Mouse (Mus musculus) common myeloid progenitor, adult 5-6 weeks (primary cell): ENCODE results near the gene Wnt9a. TPM values are rescaled to one million over a fixed set of nuclear protein-coding genes. Genes with fewer than 3 reads are reported as not detected.
"Not testable (repeated sequence)": the region's sequence is repeated elsewhere in the genome, so short reads cannot be mapped to it uniquely, and the experiment has no call there.

ENCODE experiments used
- ATAC-seq: replicated peaks from 2 replicates; pipeline ENCODE4 v1.8.0; 2016; ENCODE audit warnings: low read depth, mild to moderate bottlenecking, moderate TSS enrichment, inconsistent platforms; ENCODE audit not compliant: poor library complexity, severe bottlenecking
- total RNA-seq: library from RNA; stranded (forward); fragments of 200-1000, 187-1606 nt; gene quantifications from 2 replicates; pipeline ENCODE4 v1.2.3, GENCODE M21; 2017

The Wnt9a gene
- total RNA-seq, 1 experiment from 2014 or later: not detected

DNA sequence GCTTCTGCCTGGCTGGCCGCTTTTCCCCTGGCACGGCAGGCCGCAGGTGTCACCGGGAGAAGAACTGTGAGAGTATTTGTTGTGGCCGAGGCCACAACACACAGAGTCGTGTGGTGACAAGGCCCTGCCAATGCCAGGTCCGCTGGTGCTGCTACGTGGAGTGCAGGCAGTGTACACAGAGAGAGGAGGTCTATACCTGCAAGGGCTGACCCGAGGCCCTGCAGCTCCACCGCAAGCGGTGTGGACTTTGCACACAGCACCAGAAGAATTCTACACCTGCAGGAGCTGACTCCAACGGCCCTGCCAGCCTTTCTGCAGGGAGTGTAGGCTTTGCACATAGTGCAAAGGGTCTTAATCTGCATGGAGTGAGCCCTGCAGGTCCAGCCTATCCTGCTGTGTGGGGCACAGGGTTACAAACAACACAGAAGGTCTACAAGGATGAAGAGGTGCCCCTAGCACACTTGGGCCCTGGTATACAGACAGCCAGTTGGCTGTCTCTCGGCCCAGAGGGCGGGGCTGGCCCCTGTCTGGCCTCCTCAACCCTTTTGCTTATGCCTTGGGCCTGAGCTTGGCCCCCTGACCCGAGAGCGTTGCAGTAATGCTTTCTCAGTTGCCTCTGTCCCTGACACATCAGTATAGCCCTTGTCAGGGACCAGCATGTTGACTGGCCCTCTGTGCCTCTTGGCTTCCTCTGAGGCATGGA is 24.6 kb downstream of the Wnt9a start:
- ATAC-seq: no peak

DNA sequence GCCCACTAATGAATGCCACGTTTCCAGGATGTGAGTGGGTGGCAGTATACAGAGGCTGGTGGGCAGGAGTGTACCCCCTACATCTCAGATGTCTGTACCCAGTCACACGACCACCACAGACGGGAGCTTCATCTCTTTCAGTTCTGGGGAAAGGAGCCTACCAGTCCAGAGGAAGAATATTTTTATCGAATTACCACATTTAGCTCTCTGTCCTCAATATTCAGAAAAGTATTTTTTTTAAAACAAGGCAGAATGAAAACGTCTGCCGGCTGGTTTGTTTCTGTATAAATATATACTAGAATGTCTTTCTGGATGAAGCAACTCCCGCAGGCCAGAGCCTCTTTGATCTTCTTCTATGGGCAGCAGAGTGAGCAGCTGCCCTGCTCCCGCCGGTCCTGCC is 26.2 kb downstream of the Wnt9a start:
- ATAC-seq: no peak

DNA sequence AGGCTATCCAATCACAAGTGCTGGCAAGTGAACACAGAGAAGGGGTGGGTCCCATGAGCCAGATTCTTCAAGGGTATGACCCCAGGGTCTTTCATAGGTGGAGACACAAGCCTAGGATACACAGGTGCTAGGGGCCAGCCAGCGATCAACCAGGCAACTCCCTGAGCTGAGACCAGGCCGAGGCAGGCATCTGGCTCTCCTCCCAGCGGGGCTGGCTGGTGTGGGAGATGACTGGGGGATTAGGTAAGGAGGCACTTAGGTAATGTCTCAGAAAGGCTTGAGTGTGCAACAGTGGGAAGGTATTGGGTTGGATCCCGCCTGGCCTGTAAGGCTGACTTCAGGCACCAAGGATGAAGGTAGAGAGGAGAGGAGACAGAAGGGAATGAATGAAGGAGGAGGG is 28.4 kb downstream of the Wnt9a start:
- no peak for ATAC-seq

DNA sequence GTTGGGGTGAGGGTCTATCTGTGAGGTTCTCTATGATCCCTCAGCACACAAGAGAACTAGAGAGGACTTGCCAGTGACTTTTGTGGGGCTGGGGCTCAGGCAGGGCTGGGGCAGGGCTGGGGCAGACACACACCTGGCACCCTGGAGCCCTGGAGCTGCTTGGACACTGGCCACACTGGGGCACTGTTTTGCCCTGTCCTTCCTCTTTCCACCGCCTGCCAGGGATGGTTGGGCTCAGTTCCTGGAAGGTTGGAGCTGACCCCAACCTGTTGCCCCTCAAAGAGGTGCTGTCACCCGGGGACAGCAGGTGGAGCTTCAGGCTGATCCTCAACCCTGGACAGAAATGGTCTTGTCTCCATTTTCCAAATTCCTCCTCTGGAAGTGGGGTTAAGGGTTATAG is 29.2 kb downstream of the Wnt9a start:
- ATAC-seq: no peak

DNA sequence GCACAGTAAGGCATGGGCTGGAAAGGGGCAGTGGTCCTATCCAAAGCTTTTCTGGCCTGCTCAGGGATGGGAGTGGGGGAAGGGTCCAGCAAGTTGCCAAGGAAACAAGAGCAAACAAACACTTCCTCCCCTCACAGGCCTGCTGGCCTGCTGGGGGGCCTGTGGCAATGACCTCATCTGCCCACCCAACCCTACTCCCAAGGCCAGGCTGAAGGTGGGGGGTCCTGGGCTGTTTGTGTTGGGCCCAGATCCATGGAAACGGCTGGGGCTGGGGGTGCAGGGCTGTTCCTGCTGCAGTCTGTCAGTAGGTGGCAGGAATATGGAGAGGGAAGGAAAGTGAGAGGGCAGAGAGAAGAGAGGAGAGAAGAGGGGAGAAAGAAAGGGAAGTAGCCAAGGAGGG is 29.7 kb downstream of the Wnt9a start:
- ATAC-seq: no peak

DNA sequence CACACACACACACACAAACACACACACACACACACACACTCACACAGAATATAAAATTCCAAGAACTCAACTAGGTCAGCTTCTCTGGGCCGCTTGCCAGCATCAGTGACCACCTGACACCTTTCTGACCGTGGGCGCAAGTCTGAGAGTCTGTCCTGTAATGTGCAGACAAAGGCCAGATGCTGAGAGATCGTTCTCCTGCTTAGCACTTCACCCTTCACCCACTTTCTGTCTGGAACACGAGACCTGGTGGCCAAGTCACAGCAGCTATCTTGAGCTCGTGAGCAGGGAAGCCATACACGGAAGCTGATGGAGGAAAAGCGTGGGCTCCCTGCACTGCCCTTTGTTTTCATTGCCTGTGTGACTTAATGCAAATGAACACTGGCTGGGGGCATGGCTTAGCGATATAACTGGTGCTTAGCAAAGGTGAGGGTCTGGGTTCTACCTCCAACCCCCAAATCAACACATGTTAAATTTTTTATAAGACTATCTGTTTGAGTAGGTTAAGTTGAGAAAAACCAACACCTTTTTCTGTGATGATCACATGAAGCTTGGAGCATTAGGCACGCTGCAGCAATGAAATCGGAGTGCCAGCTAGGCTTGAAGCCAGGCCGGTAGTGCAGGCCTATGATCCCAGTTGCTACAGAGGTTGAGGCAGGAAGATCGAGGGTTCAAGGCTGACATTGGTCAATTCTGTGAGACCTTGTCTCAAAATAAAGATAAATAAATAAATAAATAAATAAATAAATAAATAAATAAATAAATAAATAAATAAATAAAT is 31.4 kb downstream of the Wnt9a start:
- no peak for ATAC-seq

DNA sequence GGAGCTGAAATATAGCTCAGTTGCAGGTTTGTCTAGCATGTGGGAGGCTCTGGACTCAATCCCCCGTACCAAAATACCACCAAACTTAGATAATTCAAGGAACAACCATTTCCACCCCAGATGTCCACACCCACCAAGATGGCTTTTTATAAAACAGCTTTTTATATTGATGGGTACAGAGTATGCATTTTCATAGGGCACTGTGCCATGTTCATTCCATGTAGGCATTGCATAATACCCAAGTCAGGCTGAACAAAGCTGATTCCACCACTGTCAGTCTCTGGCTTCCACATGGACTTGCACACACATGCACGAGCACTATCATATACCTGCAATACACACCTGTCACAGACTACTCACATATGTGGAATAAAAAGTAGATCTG is 32.0 kb downstream of the Wnt9a start:
- no peak for ATAC-seq

DNA sequence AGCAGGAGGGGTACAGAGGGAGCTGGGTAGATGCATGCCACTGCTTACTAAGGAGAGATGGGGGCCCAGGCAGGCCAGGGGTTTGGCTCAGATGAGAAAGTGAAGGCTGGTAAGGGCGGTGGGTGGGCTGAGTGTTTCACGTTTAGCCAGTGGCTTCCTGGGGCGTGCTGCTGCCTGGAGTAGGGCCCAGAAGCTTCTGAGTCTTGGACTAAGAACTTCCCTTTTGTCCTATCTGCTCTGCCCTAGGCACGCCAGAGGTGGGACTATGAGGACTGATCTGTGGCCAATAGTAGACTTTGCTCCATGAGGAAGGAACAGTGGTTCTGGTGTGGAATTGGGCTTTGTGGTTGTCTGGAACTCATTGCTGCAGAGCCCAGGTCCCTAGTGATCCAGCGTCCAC is 36.2 kb downstream of the Wnt9a start:
- peak; percentile 71 for ATAC-seq

DNA sequence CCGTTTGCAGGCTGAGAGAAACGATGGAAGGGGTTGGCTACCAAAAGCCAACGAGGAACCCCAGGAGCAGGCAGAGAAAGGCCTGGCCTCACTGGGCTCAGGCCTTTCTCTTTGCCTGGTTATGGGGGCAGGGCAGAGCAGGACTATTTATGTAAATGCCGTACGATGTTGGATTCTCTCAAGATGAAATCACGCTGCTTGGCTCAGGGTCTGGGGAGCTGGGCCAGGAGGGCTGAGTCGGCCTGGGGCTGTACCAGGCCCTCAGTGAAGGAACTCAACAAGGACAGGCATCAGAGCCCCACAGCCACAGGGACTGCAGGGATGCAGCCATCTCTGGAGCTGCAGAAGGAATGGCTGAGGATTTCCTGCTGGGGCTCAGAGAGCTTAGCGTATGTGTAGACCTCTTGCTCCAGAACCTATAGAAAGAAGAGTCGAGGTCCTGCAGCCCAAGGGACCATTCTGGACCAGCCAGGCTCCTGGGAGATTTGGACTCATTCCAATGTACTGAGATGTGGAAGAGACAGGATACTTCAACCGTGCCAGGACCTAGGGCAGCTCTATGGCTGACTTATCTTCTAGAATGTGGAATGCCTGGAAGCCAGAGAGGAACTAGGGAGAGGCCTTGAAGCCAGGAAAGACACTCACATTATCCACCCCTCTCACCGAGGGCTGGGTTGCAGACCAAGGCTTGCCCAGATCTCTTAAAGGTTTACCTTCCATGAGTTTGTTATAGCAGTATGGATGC is 39.6 kb downstream of the Wnt9a start:
- no peak for ATAC-seq

DNA sequence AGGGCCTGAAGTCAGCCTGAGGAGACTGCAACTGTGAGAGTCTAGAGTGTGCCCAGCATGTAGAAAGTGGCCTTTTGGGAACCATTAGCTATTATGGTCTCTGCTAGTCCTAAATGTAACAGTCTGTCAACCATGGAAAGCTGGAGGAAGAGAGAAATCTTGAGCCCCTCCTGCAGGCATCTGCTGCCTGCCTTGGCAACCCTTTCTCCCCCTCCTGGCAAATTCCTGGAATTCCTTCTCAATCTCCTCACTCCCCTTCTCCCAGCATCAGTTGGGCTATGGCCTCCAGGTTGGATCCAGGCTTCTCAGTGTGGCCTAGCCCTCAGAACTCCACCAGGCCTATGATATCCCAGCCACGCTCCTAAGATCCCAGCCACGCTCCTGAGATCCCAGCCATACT is 43.6 kb downstream of the Wnt9a start:
- no peak for ATAC-seq

DNA sequence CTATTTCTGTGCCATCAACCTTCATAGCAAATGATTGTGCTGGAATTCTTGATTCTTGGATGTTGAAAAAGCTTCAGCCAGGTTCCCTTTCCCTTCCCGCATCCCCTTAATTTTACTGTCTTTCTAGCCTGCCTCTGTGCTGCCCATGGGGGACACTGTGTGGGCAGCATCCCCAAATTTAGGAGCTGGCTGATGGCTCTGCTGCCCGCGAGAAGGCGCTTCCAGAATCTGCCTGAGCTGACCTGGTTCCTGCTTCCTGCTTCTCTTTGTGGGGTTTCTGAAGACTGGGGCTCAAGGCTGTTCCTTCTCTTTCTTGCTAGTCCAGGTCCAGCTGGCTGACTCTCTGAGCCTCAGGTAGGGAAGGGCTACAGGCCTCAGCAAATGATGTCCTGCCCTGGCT is 48.1 kb downstream of the Wnt9a start:
- no peak for ATAC-seq

DNA sequence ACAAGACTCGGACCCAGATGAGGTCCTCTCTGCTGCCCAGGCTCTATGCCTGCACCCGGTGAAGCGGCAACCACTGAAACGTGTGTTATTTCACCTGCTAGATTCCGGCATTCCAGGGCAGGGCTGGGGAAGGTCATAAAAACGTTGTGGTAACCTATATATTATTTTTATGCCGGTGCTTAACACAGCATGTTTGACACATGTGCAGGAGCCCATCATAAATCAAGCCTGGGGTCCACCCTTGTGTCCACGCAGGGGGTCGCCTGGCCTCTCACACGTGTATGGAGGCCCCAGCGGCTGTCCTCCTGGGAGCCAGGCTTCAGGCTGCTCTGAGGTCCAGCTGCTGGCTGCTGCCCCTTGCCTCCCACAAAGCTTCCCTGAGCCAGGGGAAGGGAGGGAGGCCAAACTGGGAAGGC is 50.2 kb downstream of the Wnt9a start:
- ATAC-seq: no peak

DNA sequence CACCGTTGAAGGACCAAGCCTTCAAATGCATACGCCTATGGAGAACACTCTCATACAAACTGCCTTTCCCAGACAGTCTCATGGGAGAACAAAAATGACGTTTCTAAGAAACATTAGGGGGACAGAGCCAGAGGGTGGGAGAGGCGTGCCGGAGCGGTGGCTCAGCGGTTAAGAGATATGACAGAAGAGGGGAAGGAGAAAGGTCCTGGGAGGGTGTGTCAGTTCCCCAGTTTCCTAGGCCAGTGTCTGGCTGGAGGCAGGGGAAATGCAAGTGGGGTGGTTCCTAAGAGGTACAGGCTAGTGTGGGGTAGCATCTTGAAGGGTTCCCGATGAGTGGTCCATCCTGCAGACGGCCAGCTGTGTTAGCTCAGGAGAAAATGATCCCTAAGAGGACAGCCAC is 54.6 kb downstream of the Wnt9a start:
- 0 out of 2 replicates have a peak, but pooled peaks have one; percentile 42 for ATAC-seq

DNA sequence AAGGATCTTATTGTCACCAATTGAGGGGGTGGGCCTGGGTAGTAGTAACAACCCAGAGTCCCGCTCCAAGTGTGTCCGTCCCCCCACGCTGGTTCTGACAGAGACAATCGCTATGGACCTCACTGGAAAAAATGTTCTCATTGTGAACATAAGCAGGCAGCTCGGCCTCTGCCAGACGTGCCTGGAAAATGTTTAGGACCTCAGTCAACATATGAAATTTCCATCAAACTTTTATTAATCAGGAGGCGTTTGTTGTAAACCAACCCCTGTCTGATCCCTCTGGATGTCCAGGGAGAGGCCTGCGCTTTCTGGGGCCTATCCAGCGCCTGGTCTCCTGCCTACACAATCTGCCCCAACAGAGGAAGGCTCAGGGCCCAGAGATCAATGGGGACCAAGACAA is 57.3 kb downstream of the Wnt9a start:
- ATAC-seq: no peak

DNA sequence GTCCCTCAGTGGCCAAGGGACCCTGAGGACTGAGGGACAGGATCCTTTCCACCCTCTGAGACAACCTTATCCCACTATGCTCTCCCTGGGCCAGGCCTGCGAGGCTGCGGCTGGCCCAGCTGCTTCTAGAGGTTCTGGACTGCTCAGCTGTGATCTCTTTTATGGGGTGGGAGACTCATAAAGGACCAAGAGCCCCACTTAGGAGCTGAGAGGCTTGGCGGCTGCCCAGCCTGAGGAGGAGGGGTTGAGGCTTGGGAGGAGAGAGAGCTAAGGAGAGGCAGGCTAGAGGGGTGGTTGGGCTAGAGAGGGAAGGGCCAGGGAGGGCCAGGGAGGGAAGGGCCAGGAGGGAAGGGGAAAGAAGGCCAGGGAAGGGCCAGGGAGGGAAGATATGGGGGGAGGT is 57.7 kb downstream of the Wnt9a start:
- no peak for ATAC-seq

DNA sequence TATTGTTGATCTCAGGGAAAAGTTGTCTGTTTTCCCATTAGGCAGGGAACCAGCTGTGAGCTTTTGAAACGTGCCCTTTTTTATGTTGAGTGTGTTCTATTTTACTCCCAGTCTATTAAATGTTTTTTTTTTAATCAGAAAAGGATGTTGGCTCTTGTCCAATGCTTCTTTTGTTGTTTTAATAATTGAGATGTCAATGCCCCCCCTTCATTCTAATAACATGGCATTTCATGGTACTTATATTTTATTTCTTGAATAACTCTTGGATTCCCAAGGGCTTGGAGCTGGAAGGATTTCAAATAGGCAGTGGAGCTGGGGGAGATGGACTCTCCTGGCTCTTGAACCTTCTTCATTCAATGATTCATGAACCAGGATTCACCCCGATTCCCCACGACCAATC is 59.3 kb downstream of the Wnt9a start:
- ATAC-seq: no peak

DNA sequence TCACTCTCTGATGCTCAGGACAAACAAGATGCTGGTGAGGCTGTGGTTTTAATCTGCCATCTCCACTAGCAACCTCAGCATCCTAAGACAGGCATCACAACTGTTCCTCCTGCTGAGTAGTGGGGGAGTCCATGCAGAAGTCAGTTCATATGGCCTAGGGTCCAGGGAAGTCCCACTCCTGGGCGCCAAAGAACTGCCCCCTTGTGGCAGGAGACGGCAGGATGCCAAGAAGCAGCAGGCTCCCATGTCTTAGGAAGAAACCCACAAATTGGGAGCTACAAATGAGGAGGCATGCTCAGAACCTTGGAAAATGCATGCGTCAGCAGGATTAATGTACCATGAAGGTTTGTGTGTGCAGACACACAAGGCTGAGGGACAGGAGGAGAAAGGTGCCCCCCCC is 59.9 kb downstream of the Wnt9a start:
- 0 out of 2 replicates have a peak, but pooled peaks have one; percentile 25 for ATAC-seq

DNA sequence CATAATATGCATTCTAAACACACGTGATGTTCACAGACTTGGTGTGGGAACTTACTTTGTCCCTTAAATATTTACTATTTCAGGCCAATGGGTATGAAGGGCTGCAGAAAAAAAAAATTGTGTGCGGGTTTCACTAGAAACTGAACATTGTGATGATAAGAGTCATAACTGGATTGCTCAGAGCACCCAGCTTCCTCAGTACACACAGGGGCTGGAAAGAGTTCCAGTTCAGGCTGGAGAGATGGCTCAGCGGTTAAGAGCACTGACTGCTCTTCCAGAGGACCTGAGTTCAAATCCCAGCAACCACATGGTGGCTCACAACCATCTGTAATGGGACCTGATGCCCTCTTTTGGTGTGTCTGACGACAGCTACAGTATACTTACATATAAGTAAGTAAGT is 61.2 kb downstream of the Wnt9a start:
- not testable (repeated sequence) for ATAC-seq

DNA sequence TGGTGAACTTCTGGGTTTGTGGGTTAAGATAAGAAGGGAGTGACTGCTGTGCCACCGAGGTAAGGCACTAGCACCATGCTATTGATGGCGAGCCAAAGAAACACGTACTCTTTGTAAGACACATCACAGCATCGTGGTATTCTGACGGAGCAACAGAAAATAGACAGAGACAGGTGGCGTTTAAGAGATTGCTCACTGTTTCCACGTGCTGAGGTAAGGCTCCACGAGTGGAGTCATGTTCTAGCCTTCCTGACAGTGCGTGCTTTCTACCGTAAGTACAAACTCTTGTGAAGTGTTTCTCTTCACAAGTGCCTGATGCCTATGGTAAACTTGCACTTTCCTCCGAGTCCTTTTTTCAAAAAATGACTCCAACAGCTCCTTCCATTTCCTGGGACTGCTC is 63.1 kb downstream of the Wnt9a start:
- no peak for ATAC-seq

DNA sequence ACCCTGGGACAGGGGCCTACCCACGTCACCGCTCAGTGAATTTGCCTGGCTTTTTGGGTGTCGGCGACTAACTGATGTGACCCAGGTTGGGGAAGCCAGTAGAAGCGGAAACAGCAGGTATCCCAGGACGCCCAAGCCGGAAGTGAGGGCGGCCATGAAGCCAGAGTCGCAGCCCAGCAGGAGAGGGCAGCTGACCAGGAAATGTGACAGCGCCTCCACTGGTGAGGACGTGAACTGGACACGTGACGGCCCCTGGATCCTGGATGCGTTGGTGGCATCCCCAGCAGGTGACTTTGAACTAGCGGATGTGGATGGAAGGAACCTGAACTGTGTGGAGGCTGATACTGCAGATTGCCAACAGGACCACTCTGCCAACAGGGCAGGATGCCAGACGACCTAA is 68.7 kb downstream of the Wnt9a start, which contains the start of gene Prss38:
Gene Prss38, minus strand, starts transcription at position 183 of the 400 bp plus-strand sequence.
- ATAC-seq: no peak

DNA sequence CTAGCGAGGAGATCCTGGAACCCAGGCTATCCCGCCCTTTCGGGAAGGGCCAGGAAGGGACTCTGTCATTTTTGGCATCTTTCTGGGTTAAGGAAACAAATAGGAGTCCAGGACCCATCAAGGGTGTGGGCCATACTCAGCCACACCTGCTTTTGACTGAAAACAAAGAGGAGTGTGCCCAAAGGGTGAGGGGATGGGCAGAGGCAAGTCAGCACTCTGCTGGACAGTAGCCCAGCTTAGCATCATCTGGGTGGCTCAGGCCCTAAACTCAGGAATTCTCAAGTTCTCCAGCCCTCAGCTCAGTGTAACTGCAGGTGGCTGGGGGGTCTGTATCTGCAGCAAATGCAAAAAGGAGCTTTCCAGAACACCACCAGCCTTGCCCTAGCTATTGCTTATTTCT is 71.3 kb downstream of the Wnt9a start:
- ATAC-seq: no peak
